Mouse (Mus musculus): ENCODE measurements around the gene Pgam5. TPM values are rescaled to one million over a fixed set of nuclear protein-coding genes. Genes with fewer than 3 reads are reported as not detected.

The Pgam5 gene
- polyA plus RNA-seq, 1 experiment = 14.9 TPM

DNA sequence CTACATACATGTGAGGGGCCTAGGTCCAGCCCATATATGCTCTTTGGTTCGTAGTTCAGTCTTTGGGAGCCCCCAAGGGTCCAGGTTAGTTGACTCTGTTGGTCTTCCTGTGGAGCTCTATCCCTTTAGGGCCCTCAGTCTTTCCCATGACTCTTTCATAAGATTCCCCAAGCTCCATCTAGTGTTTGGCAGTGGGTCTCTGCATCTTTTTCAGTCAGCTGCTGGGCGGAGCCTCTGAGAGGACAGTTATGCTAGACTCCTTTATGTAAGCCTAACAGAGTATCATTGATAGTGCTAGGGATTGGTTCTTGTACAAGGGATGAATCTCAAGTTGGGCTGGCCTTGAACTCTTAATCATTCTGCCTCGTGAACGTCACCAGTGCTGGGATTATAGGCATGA lies 49.4 kb downstream of the Pgam5 start:
- no peak overlapping the region for H3K4me3 ChIP-seq (ENCODE audit: extremely low read depth, insufficient read depth, insufficient read length)
- H3K4me1 ChIP-seq (ENCODE audit: control insufficient read depth, insufficient read depth, insufficient read length) = no peaks in the 10 kb centered on the region
- H3K27me3 ChIP-seq (ENCODE audit: control insufficient read depth, insufficient read depth, low read length) = no peaks in the 10 kb centered on the region
- WGBS = 96% methylated on average over 4 of the region's 4 CpGs
- H3K36me3 ChIP-seq (ENCODE audit: control insufficient read depth, insufficient read depth, low read length) = peaks cover 39% of the 10 kb centered on the region
- no peak overlapping the region for H3K27ac ChIP-seq (ENCODE audit: insufficient read depth, low read length)
- TF ChIP-seq POLR2A (IDR thresholded peaks at IDR 0.05; ENCODE audit: low read depth, low read length) = no peak
- no peak for TF ChIP-seq CTCF (IDR thresholded peaks at IDR 0.05; ENCODE audit: extremely low read depth, insufficient read depth, insufficient read length, insufficient replicate concordance)
- DNase-seq (ENCODE audit: low read depth in 1 of 2, low spot score in 2 of 2) = no peak

DNA sequence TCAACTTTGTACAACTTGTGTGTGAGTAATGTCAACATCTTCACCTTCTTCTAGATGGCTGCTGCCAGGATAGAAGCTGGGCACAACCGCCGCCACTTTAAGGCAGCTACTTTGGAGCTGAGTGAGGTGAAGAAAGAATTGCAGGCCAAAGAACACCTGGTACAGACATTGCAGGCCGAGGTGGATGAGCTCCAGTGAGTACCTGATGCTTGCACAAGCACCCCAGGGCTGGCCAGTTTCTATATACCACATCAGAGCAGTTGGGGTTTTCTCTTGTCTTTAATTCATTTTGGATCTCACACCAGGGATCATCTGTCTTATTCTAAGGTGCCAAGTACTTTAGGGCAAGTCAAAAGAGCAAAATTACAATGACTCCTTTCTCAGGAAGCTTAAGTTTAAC lies 52.9 kb downstream of the Pgam5 start:
- no peak for DNase-seq (ENCODE audit: low read depth in 1 of 2, low spot score in 2 of 2)
- H3K27me3 ChIP-seq (ENCODE audit: control insufficient read depth, insufficient read depth, low read length) = no peaks in the 10 kb centered on the region
- 92% methylated on average over 3 of the region's 3 CpGs for WGBS

DNA sequence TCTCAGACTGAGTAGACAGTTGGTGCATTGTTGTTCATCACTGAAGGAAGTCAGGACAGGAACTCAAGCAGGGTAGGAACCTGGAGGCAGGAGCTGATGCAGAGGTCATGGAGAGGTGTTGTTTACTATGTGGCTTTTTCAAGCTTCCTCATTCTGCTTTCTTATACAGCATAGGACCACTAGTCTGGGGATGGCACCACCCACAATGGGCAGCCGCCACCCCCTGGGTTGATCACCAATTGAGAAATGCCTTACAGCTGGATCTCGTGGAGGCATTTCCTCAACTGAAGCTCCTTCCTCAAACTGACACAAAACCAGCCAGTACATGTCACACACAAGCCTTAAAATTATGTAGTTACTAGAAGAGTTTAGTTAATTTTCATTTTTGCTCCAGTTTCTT lies 58.4 kb downstream of the Pgam5 start:
- peaks cover 54% of the 10 kb centered on the region for H3K36me3 ChIP-seq (ENCODE audit: control insufficient read depth, insufficient read depth, low read length)
- WGBS = 53% methylated on average over 2 of the region's 2 CpGs
- H3K27ac ChIP-seq (ENCODE audit: insufficient read depth, low read length) = no peak overlapping the region
- H3K4me1 ChIP-seq (ENCODE audit: control insufficient read depth, insufficient read depth, insufficient read length) = no peaks in the 10 kb centered on the region
- TF ChIP-seq POLR2A (IDR thresholded peaks at IDR 0.05; ENCODE audit: low read depth, low read length) = no peak
- TF ChIP-seq CTCF (IDR thresholded peaks at IDR 0.05; ENCODE audit: extremely low read depth, insufficient read depth, insufficient read length, insufficient replicate concordance) = no peak
- no peak for DNase-seq (ENCODE audit: low read depth in 1 of 2, low spot score in 2 of 2)
- no peaks in the 10 kb centered on the region for H3K27me3 ChIP-seq (ENCODE audit: control insufficient read depth, insufficient read depth, low read length)
- H3K4me3 ChIP-seq (ENCODE audit: extremely low read depth, insufficient read depth, insufficient read length) = no peak overlapping the region

More for the DNA sequence above, 52.9 kb downstream of the Pgam5 start:
- Histone ChIP-seq H3K36me3 (ENCODE audit: control insufficient read depth, insufficient read depth, low read length) (peaks cover 50% of the 10 kb centered on the region), H3K4me1 (ENCODE audit: control insufficient read depth, insufficient read depth, insufficient read length) (no peaks in the 10 kb centered on the region), H3K27ac (ENCODE audit: insufficient read depth, low read length) (no peak overlapping the region), H3K4me3 (ENCODE audit: extremely low read depth, insufficient read depth, insufficient read length) (no peak overlapping the region)
- TF ChIP-seq CTCF (IDR thresholded peaks at IDR 0.05; ENCODE audit: extremely low read depth, insufficient read depth, insufficient read length, insufficient replicate concordance) (no peak), POLR2A (IDR thresholded peaks at IDR 0.05; ENCODE audit: low read depth, low read length) (no peak)

Other genes with a start within 250 kb of the Pgam5 start
- gene Gm17655, start 197.4 kb downstream of the Pgam5 start, polyA plus RNA-seq (2012; rRNA removed) = 0.09 and 0.41 TPM in 2 replicates
- gene Gm35315, start 175.5 kb downstream of the Pgam5 start, polyA plus RNA-seq (2012; rRNA removed) = 0.04 and 0.11 TPM in 2 replicates
- 0.67 and 1.2 TPM in 2 replicates for gene Plcxd1, start 169.9 kb downstream of the Pgam5 start, polyA plus RNA-seq (2012; rRNA removed)
- 156 and 207 TPM in 2 replicates for gene Gtpbp6, start 161.7 kb downstream of the Pgam5 start, polyA plus RNA-seq (2012; rRNA removed)
- gene Zfp605, start 159.8 kb downstream of the Pgam5 start, polyA plus RNA-seq (2012; rRNA removed) = 0.32 and 0.46 TPM in 2 replicates
- 59.3 and 68.9 TPM in 2 replicates for gene Chfr, start 134.1 kb downstream of the Pgam5 start, polyA plus RNA-seq (2012; rRNA removed)
- 5.3 and 5.8 TPM in 2 replicates for gene Golga3, start 93.2 kb downstream of the Pgam5 start, polyA plus RNA-seq (2012; rRNA removed)
- 10.0 and 12.0 TPM in 2 replicates for gene Ankle2, start 38.9 kb downstream of the Pgam5 start, polyA plus RNA-seq (2012; rRNA removed)
- 2.0 and 2.6 TPM in 2 replicates for gene Pxmp2, start 16.3 kb upstream of the Pgam5 start, polyA plus RNA-seq (2012; rRNA removed)
- 5.6 and 7.0 TPM in 2 replicates for gene Pole, start 16.4 kb upstream of the Pgam5 start, polyA plus RNA-seq (2012; rRNA removed)
- 0.33 and 0.41 TPM in 2 replicates for gene P2rx2, start 73.3 kb upstream of the Pgam5 start, polyA plus RNA-seq (2012; rRNA removed)
- not detected in 2 replicates for gene Lrcol1, start 74.8 kb upstream of the Pgam5 start, polyA plus RNA-seq (2012; rRNA removed)
- gene Fbrsl1, start 178.6 kb upstream of the Pgam5 start, polyA plus RNA-seq (2012; rRNA removed) = 73.9 and 133 TPM in 2 replicates